Mouse (Mus musculus): ENCODE data around the gene Tank.

- TF ChIP-seq CTCF (IDR thresholded peaks at IDR 0.05; ENCODE audit: low read depth) (no peak), EP300 (IDR thresholded peaks at IDR 0.05; ENCODE audit: low read depth) (no peak)
Observed at GRCm38 (mm10) chr2:61555825-61556224, 22.6 kb upstream of the Tank start.

Measured in liver, embryonic 14.5 days (tissue).